Mouse (Mus musculus) liver (tissue): Measurements from ENCODE around the gene Olfr1160.
"Not testable (repeated sequence)": the region's sequence is repeated elsewhere in the genome, so short reads cannot be mapped to it uniquely, and the experiment has no call there.

Experiments used
- DNase-seq: peaks from one replicate; pipeline ENCODE4 v3.0.0-alpha.2; 2020; ENCODE audit warnings: mixed read lengths

The Olfr1160 gene

DNA sequence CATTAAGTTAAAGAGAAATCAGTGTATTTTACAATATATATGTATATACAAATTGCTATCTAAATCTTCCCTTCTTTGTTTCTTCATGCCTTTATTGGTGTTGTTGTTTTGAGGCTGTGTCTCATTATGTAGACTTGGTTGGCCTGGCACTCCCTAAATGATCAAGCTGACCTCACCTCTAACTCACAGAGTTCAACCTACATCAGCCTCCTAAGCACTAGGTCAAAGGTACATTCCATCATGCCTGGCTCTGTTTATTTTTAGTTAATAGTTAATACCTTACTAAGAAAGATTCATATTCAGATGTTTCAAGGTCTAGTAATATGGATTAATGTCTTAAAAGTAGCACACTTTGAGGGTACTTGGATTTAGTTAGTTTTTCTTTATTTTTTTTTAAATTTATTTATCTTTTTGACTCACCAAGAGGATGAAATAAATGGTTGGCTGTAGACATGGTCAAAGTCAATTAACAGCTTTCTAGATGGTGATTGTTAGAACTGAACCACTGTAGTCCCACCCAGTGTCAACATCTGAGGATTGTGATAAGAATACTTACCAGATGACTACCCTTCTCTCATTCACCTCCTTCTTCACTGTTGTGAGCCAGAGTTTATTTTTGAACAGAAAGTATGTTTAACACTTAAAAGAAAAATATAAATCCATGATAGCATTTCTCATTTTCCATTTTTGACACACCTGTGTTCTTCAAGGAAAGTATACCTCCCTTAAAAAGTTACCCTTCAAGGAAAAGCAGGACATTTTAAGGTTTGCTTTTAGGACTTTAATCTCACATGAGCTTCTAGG lies at the start of gene Olfr1160:
Gene Olfr1160 (minus strand): TSS at position 754 of the 804 bp plus-strand sequence.
- DNase-seq = no peak

DNA sequence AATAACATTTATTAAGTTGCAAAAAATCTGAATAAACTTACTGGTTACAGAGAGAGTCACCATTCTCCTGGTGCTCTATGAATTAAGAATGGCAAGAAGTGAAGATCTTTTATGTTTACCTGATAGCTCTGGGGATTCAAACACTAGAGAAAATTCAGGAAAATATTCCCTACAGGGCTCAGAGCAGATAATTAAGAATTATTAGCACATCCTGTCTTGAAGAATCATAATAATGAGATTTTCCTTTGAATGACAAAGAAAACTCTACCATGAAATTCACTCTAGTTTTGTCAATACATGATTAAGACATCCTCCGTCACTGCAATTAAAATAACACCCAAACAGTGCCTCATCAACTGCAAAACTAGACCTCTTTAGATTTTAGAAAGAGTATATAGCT lies 43.0 kb upstream of the Olfr1160 start, which contains the start of gene Olfr1162:
Gene Olfr1162 (minus strand): TSS at position 101 of the 400 bp plus-strand sequence.
- no peak for DNase-seq

DNA sequence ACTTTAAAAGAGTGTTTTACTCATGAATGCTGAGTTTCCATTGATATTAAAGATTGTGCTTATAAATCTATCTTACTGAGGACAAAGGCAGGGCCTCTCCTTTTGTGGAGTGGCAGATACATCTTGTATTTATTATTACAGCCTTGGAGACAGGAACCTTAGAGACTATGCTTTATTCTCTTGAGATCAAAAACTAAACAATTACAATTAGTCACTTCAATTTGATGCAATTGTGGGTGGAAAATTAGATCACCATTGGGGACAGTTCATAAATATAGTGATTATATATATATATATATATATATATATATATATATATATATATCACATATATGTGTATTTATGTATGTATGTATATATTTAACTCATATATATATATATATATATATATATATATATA lies 29.5 kb upstream of the Olfr1160 start, which contains the start of gene Olfr73:
Gene Olfr73 (minus strand): TSS at position 101 of the 400 bp plus-strand sequence.
- DNase-seq = no peak

DNA sequence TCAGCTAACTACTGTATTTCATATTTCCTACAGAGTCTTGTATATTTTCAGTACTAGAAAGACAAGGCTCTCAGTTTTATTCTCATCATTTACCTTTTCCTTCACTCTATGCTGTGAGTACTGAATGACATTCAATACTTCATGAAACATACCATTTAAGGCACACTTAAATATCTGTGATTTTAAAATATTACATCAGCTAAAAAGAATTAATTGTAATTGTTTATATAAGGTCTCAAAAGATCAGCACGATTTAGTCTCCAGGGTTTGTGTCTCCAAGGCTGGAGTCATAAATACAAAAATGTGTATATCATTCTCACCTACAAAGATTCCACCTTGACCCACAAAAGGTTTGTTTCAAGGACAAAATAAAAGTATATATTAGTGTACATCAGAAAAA lies 14.4 kb upstream of the Olfr1160 start, which contains the start of gene Olfr1161:
Gene Olfr1161 (plus strand): TSS at position 301 of the 400 bp plus-strand sequence.
- DNase-seq = not testable (repeated sequence)

DNA sequence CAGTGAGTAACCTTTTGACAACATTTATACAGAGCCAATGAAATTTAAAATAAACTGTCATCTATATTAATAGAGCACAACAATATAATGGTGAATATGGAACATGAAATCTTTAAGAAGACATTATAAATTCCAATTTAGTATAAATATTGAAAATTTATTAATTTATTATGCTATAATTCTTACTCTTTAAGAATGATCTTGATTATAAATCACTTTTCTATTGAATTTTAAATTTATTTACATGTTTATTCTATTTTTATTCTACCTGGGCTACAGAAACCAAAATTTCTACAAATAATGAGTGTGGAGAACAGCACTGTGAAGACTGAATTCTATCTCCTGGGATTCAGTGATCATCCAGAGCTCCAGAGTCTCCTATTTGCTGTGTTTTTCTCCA lies 18.3 kb downstream of the Olfr1160 start, which contains the start of gene Olfr1158:
Gene Olfr1158 (plus strand): TSS at position 301 of the 400 bp plus-strand sequence.
- DNase-seq = no peak

DNA sequence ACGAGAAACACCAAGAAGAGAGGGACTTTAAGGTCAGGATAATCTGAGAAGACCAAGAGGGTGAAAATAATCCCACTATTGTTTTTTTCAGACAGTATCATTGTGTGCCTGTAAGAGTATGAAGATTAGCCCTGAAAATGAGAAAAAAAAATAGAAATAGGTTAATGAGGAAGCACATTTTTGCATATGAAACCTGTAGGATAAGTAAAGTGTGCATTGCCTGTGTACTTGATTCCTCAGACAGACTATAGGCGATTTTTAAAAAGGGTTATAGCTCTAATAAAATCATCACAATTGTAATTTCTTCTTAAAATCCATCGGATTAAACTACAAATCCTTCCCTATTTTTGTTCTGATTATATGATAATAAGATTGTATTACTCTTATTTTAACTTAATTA lies 33.5 kb downstream of the Olfr1160 start, which contains the start of gene Olfr74:
Gene Olfr74 (minus strand): TSS at position 101 of the 400 bp plus-strand sequence.
- no peak for DNase-seq

DNA sequence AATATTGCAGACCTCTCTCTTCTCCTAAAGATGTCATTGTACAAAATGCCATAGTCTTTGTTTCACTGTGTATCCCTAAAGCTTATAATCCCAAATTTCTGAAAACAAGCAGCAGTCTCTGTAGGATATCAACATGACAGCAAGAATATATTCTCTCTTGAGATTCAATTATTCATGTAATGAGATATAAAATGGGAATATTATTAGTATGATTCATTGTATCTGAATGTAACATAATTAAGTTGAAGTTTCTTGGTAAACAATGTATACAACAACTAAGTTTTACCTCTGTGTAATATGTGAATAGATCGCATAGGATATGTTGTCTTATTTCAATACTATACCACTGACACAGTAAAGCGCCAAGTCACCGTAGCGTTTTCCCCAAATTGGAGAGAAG lies 39.9 kb downstream of the Olfr1160 start, which contains the start of gene Olfr1157:
Gene Olfr1157 (minus strand): TSS at position 101 of the 400 bp plus-strand sequence.
- no peak for DNase-seq

DNA sequence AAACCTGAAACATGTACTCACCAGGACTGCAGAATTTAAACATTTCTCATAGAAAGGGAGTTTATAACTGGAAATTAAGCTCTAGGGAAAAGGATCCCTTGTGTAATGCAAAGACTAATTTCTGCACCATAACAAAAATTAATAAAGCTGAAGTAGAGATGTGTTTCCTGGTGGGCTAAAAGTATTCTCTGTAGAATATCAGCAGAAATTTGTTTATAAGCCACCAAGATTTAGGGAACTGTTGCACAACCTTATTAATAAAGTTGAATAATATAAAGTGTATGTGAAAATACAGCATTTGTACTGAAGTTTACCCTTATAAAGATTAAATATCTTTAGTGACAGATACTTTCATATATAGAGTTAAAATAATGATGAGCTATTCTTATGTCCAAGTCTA lies 55.1 kb downstream of the Olfr1160 start, which contains the start of gene Olfr1156:
Gene Olfr1156 (minus strand): TSS at position 101 of the 400 bp plus-strand sequence.
- DNase-seq = no peak
